Mouse (Mus musculus): ENCODE measurements at regions not wholly inside any gene's neighbourhood (a gene's known extent, or its start where the extent isn't known, plus 50 kb on each side); places are given as distances from the start of the nearest gene placed in this dataset.

DNA sequence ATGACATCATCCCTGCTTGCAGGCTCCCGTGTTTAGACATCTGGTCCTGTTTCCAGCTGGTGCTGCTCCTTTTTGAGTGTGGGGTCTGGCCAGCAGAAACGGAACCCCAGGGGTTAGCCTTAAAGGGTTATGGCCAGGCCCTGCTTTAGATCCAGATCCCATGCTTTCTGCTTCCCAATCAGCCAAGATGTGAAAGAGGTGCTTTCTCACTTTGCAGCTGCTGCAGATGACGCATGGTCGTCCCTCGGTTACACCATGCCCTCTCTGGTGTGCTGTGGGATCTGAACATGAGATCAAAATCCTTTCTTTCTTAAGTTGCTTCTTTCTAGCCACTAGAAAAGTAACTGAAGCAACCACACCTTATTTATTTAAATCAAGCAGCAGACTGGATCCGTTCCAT, 1399.1 kb upstream of the Lrrc6 start:
- no peak for DNase-seq

DNA sequence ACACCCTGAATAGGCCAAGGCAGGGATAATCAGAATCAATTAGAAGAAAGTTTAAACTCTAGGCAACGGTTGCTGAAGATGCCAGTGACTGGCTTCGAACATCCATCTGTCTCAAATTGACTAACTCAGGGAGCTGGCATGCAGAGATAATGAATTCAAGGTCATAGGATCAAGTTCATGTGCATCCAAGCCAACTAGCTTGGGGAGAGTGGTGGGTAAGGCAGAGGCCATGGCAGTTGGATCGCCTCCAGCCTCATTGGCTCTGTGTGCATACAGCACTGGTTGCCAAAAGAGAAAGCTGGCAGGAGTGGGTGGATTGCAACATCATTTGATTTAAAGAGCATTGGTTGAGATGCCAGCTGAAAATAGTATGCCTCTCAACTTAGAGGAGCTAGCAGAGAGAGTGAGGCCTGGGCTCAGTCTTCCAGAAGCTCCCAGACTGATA, 1398.3 kb upstream of the Lrrc6 start:
- no peak for DNase-seq

DNA sequence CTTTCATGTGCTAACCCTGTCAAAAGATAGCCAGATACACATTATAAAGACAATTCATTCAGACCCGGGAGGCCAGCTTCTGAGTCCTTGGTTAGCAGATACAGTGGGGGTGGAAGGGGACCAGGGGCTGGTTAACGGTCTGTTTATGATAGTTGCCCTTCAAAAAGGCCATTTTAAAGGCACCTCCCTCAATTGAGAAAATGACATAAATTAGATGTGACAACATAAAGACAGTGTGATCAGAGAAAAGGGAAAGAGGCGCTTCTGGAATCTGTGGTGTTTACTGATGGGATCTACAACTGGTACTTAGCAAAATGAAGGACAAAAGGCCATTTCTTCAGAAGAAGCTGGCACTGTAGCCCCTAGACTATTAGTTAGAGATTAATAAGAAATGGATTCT, 1391.4 kb upstream of the Lrrc6 start:
- DNase-seq = no peak

DNA sequence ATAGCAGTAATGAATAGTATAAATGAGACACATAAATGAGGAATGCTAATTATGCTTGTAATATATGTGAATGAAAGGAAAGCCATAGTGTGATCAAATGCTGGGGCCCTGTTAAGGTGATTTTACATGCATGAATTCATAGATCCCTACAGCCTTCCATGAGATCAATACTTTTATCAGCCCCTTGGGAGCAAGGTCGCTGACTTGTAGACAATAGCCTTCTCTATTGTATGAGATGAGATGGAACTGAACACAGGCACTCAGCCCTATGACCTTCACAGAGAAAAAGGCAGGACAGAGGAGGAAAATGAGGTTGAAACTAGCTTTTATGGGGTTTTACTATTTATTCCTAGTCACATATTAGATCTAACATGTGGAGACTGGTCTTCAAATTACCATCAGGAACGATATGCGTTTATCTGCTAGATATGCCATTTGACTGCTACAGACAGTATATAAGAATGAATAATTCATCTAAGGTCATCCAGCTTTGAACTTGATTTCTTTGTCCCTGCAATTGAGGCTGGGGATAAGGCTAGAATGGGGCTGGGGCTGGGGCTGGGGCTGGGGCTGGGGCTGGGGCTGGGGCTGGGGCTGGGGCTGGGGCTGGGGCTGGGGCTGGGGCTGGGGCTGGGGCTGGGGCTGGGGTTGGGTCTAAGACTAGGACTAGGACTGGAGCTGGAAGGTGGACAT, 1390.0 kb upstream of the Lrrc6 start:
- DNase-seq = no peak

DNA sequence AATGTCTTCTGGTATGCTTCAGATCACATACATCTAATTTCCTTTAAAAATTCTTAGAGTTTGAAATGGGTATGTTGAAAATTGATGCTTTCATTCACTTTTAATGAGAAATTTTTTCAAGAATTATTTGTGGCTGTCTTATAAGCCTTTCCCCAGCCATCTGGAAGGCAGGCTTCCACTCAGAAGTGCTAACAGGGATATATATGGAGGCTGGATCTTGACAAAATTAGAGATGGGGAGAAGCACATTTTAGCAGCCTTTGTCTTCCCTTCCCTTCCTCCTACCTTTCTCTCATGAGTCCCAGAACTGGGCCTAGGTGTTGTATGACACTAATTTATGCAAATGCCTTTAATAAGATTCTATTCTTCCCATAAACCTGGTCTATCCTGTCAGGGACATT, 1387.8 kb upstream of the Lrrc6 start:
- no peak for DNase-seq

DNA sequence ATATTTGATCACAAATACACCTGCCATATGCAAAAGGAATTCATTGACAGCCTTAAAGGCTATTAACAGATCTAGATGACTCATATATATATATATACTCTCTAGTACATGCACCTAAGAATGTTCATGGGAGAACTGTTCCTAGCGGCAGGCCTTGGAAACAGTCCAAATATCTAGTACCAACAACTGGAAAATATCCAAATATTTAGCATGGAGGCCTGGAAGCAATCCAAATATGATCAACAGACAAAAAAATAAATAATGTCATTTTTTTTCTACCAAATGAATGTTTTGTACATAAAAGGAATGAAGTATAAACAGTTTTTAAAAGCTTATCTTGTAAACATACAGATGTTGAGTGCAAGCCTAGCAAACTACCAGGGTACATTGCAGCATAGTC, 1354.6 kb upstream of the Lrrc6 start:
- no peak for DNase-seq

DNA sequence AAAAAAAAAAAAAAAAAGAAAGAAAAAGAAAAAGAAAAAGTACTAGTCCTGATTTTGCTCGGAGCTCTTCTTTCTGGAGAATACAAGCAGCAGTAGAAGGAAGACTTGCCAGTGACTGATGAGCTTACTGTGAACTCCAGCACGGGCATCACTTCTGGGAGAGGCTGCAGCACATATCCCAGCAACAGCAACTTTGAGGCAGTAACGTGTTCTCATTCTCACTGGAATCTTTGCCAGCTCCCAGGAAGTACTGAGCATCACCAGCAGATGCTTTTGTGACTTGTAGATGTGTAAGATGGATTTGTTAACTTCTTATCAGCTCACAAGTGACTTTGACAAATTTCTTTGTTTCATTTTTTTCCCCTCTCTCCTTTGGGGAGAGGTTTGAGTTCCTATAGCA, 1349.4 kb upstream of the Lrrc6 start:
- DNase-seq = no peak

DNA sequence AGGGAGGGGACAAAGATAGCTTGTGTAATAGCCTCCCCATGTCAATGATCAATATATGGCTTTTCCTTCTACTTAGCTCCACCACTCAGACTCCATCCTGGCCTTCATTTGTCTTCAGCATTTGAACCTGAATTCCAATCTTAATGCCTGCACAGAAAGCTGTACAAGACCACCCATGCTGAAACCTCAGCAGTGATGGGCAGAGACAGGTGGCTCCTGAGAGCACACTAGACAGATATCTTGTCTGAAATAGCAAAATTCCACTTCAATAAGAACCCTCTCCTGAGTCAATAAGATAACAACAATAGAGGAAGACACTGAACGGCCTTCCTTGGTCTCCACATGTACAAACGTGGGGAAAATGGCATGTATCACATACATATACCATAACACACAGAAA, 1345.0 kb upstream of the Lrrc6 start:
- DNase-seq = no peak

DNA sequence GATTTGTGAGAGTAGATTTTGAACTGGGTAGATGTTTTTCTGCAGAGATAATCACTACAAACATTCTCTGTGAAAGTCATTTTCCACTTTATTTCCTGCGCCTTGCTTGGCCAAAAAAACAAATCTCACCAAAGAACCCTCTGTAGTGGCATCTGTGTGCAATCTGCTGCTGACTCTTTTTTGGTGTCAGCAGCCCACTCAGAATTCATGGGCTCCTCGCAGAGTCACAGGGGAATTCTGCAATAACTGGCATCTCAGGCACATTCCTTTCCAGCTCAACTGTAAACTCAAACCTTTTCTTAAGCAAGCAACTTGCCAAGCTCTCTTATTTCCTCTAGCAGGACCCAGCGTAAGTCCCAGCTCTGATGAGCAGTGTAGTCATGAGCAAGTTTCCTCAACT, 1340.0 kb upstream of the Lrrc6 start:
- no peak for DNase-seq

DNA sequence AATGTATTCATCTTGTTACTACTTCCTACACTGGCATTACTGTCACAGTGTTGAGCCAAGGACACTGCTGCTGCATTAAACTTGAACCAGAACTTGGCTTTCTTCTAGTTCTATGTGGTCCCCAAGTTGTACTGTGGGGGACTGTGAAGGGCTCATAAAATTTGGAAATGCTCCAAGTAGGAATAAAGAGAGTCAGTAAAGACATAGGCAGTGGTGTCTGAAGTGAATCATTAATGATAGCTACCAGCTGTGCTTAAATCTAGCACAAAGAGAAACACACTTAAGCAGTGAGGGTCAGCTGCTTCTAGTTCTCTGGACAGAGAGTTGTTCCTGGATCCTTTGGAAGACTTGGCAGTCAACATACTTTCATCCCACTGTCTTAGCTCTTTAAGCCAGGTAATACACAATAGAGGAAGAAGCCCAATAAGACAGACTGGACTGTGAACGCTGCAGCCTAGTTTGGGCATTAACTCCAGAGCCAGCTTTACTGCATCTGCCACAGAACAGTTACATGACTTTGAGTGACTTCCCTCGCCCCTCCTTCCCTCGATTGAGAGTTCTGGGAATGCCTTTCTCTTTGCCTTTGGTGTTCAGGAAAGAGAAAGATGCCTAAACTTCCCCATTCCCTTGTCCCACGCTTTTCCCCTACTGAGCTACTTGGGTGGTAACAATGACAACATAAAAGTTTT, 1325.2 kb upstream of the Lrrc6 start:
- no peak for DNase-seq

DNA sequence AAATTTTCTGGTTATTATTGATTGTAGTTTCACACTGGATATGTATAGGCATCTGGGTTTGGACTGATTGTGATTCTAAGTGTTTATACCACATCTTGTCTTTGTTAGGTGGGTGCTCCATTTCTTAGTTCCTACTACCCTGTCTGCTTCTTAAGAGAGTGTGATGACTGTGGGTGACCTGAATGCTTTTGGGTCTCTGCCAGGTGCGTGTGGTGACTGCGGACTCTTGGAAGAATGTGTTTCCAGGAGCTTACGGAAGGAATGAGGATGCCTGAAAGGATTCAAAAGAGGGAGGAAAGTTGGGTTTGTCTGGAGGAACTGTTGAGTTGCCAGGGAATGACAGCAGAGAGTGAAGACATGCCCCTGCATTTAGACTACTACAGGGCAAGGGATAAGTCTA, 1322.5 kb upstream of the Lrrc6 start:
- DNase-seq = peak; percentile 4

DNA sequence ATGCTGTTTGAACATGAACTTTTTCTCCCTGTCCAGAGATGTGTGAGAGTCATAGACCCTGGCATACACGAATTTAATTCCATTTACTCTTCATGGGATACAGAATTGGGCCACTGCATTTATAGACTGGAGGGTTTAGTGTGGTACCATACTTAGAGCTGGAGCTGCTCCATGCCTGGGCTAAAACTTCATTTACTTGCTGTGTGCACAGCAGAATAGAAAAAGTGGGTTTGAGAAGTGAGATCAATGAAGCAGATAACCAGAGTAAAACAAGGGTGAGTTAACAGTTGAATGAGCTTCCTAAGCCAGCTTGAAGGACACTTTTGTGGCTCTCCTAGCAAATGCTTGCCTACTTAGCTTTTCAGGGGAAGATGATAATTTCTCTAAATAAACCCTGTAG, 1299.2 kb upstream of the Lrrc6 start:
- no peak for DNase-seq

DNA sequence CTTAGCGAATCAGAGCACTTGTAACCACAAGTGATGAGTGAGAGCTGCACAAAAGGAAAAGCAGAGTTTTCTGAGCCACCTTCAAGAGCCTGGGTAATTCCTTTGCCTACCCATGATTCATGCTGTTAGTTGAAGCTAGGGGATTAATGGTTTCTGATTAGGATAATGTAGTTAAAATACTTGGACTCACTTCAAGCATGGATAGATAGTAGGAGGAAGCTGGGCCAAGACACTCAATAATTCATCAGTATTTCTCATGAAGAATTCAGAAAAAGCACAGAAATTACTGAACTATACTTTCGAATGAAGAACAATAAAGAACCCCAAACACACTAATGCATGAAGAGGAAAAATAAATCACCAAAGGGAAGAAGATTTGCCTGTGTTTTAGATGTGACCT, 1294.9 kb upstream of the Lrrc6 start:
- DNase-seq = no peak

DNA sequence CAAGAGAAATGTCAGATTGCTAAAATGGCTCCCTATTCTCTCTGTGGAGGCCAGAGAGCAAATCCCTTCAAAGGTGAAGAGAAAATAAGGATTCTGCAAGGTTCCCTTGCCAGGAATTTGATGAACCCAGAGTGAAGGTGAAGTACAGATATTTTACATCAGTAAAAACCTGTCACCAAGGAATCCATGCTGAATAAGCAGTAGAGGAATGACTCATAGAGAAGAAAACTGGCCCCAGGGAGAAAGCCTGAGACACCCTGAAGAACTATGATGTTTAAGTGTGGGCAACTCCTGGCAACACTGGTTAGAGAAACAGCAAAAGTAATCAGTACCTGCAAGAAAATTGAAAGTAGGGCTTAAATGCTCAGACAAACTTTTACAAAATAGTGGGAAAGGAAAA, 1292.1 kb upstream of the Lrrc6 start:
- no peak for DNase-seq

DNA sequence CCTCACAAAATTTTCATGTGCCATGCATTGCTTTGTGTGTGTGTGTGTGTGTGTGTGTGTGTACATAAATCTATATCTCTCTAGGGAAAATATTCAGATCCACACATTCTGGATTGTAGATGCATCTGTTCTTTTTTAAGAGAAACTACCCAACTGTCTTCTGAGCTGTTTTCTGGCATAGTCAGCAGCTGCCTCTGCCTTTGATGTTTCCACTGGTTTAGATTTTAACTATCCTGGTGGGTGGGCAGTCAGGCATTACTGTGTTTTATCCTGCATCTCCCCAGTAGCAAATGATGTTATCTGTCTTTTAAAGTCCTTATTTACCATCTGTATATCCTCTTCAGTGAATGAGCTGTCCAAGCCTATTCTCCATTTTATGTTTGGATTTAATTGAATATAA, 1287.9 kb upstream of the Lrrc6 start:
- no peak for DNase-seq

DNA sequence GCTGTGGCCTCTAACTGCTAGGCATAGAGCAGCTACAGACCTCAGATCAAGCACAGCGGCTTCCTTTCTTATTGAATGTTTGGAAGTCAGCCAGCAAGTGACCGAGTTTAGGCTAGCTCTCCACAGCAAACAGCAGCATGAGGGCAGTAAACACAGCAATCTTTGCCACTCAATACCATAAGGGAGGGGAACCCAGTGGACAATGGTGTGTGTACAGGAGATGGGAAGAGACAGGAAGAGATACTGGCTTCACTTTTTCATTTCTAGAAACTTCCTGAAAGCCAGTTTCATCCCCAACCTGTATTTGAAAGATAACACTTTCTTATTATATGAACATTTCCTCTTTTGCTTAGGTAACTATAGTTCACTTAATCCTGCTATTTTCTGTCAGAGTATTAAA, 1284.9 kb upstream of the Lrrc6 start:
- DNase-seq = no peak

DNA sequence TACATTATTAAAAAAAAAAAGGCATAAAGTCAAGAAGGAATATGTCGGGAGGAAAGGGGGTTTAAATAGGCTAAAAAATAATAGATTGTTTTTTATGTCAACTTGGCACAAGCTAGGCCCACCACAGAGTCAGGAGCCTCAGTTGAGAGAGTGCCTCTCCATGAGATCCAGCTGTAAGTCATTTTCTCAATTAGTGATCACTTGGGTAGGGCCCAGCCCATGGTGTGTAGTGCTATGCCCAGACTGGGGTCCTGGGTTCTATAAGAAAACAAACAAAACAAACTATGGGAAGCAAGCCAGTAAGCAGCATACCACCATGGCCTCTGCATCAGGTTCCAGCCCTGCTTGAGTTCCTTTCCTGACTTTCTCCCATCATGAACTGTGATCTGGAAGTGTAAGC, 1283.0 kb upstream of the Lrrc6 start:
- DNase-seq = no peak

DNA sequence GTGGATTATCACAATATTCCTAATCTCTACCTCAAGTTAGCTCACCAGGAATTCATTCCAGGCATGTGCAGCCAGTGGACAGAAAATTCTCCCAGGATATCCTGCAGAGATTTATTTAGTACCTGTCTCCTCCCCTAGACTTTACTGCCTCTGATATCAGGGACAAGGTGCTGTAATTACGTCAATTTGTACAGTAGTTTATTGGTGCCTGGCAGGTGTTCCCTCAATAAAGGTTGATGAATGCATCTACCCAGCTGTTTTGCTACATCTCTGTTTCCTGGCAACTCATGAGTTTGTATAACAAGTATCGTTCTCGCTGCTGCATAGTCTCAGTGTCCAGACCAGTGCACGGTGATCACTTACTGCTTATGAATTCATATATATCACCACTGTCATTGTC, 1281.8 kb upstream of the Lrrc6 start:
- DNase-seq = no peak

DNA sequence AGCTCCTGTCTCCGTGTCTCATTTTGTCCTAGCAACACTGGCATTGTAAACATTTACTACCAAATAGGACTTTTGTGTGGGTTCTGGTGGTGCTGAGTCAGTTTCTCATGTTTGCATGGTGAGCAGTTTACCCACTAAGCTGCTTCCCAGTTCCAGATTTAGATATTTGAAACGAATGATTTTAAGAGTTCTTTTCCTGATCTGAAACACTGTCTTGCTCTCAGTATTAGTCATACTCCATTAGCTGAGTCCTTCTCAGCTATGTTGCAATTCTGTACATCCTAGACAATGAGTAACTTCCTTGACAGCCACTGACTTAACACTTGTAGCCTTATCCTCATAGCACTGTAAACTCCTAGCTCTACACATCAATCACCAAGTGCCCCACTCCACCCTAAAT, 1280.1 kb upstream of the Lrrc6 start:
- DNase-seq = no peak

DNA sequence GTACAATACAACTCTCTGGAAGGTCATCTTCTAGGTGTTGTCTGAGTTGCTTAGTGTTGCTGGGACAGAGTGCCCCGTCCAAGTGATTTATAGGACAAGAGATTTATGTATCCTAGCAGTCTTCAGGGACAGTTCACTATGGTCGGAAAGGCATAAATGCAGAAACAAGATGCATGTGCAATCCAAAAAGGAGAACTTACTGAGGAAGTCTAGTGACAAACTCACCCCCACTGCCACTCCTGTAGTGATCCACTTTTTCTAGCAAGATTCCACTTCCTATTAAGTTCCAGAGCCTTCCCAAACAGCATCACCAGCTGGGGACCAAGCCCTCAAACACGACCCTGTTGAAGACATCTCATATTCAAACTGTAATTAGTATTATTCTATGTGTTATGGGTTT, 1266.9 kb upstream of the Lrrc6 start:
- DNase-seq = no peak

DNA sequence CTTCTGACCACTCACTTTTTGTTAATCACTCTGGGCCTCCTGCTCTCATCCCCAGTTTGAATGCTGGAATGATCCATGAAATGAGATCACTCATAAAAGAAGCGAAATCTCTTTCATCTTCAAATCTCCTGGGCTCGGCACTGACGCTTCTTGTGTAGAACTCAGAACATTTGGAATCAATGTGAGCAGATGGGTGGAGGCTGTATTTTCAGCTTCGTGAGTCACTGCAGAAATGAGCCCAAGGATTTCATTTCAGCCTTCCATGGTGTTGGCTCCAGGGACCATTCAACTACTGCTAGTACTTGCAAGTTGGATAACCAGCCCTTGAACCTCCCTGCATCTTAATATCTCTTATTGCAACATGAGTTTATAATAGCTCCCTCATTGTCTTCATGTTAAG, 1258.5 kb upstream of the Lrrc6 start:
- no peak for DNase-seq

DNA sequence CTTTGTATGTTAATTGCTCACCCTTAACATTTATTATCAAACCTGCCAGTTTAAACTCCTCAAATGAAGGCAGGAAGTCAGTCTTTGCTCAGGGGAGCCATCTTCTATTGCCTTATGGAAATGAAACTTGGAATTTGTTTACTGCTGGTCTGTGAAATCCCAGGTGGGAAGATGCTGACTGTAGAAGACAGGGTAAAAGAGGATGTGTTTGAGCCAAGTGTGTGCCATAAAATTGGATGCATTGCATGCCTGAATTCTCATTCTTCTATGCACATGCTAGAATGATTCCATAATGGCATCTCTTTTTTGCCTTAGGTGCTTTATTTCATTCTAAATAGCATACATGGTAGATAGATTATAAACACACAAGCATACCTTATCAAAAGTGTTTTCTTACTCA, 1249.9 kb upstream of the Lrrc6 start:
- no peak for DNase-seq

DNA sequence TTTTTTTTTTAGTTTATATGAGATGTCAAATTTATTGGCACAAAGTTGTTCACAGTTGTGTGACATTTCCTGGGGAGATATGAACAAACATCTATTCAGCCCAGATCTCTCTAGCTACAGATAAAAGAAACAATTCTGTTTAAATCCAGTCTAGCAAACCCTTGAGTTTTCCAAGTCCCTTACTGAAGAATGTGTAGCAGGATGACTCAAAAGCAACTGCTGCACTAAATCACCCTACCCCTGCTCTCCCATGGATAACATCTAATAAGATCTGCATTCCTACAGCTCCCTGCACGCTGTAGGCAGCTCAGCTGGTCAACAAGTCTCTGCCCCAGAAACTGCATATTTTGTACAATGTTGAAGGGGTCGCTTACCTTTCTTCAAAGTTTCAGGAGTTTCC, 1242.6 kb upstream of the Lrrc6 start:
- no peak for DNase-seq

DNA sequence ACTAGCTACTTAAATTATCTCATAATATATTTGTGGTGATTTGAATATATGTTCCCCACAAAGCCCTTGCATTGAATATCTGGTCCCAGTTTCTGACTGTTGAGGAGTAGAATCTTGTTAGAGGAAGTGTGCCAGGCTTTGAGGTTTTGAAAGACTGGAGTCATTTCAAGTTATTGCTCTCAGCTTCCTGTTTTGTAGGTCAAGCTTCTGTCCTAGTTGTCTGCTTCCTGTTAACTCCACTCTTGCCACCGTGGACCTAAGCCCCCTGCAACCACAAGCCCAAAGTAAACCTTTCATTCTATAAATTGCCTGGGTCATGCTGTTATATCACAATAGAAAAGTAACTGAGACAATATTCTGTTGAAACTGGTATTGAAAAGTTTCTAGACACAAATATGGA, 1232.3 kb upstream of the Lrrc6 start:
- DNase-seq = no peak

DNA sequence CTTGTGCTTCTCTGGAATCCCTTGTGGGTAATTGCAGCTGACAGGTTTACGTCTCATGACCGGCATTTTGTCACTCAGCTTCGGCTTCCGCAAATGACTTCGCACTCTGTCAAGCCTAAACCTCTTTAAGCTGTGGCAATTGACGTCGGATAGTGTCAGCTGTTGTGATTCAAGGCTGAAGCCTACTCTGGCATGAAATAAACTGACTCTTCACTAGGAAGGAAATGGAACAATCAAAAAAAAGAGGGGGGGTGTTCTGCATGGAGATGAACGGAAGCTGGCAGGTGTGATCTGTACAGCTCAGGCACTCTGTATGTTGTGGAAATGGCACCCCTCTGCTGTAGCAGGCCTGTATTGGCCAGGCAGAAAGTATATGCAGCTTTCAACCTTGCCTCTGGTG, 1228.8 kb upstream of the Lrrc6 start:
- DNase-seq = no peak

Measured in cerebellum, adult 9-11 months (tissue).